In genomic region chr2:158570421-158571081, GRCm38 (mm10) we compare ENCODE assay signal across 9 mouse cellular contexts. TPM values are rescaled to one million over a fixed set of nuclear protein-coding genes. Genes with fewer than 3 reads are reported as not detected.
DNase-seq lines count a peak whose midpoint lies in the region; ATAC-seq and TF ChIP-seq lines count a peak whose summit lies in the region.
"Had no signal": no experiment of that assay in that cellular context is flagged by ENCODE, and none has a peak within 500 bp of the region (broad histone marks: within the 10 kb centered on the region; RNA-seq: fewer than 3 reads in every experiment).

No protein-coding gene starts in this region.

- TF ChIP-seq EP300 in liver, postnatal 0 days (IDR thresholded peaks at IDR 0.05; ENCODE audit: low read depth) = no peak

- 24% methylated on average over 13 of the region's 13 CpGs for WGBS in hindbrain, embryonic 14.5 days
- WGBS in liver, postnatal 0 days (ENCODE audit: insufficient replicate concordance) = 27% methylated on average over 13 of the region's 13 CpGs
- WGBS in neural tube, embryonic 15.5 days = 9% methylated on average over 13 of the region's 13 CpGs

- peaks cover 12% of the 10 kb centered on the region for H3K4me1 ChIP-seq in hindbrain, embryonic 14.5 days (replicated peaks; ENCODE audit: control insufficient read depth, insufficient read depth, low read length)
- H3K4me1 ChIP-seq in liver, postnatal 0 days (ENCODE audit: insufficient read depth) = no peaks in the 10 kb centered on the region
- peaks cover 29% of the 10 kb centered on the region for H3K4me1 ChIP-seq in neural tube, embryonic 15.5 days

- H3K9me3 ChIP-seq in hindbrain, embryonic 14.5 days (ENCODE audit: control insufficient read depth, low read length) = no peaks in the 10 kb centered on the region
- no peaks in the 10 kb centered on the region for H3K9me3 ChIP-seq in liver, postnatal 0 days (ENCODE audit: low read length)
- H3K9me3 ChIP-seq in neural tube, embryonic 15.5 days (replicated peaks) = no peaks in the 10 kb centered on the region

- H3K27ac ChIP-seq in hindbrain, embryonic 14.5 days = 0 out of 2 replicates have a peak overlapping the region, but pooled peaks have one; percentile 38
- H3K27ac ChIP-seq in liver, postnatal 0 days (ENCODE audit: low read depth) = no peak overlapping the region
- 0 out of 2 replicates have a peak overlapping the region, but pooled peaks have one; percentile 20 for H3K27ac ChIP-seq in neural tube, embryonic 15.5 days (replicated peaks)

- peaks cover 3% of the 10 kb centered on the region; the same call in 1 of the 2 replicates for H3K27me3 ChIP-seq in hindbrain, embryonic 14.5 days (ENCODE audit: control insufficient read depth, insufficient read depth, low read length)
- H3K27me3 ChIP-seq in liver, postnatal 0 days (ENCODE audit: insufficient read depth, low read length) = no peaks in the 10 kb centered on the region
- H3K27me3 ChIP-seq in neural tube, embryonic 15.5 days (replicated peaks) = peaks cover 11% of the 10 kb centered on the region

- ATAC-seq in hindbrain, embryonic 14.5 days (ENCODE audit: low FRiP score) = peak; percentile 31; the same call in 1 of the 2 replicates
- ATAC-seq in liver, postnatal 0 days = no peak
- peak; percentile 39; the same call in 1 of the 2 replicates for ATAC-seq in neural tube, embryonic 15.5 days (ENCODE audit: low FRiP score)

- no peak overlapping the region for H3K4me2 ChIP-seq in hindbrain, embryonic 14.5 days (replicated peaks)
- H3K4me2 ChIP-seq in liver, postnatal 0 days (ENCODE audit: low read depth, low read length) = no peak overlapping the region
- H3K4me2 ChIP-seq in neural tube, embryonic 15.5 days = peak overlapping the region; percentile 29

- peak; percentile 41 for DNase-seq in gastrocnemius, postnatal 10 days
- no peak for DNase-seq in gastrocnemius, postnatal 25 days
- peak; percentile 64 for DNase-seq in c-Kit-positive CD71-negative TER-119-negative erythroid progenitor cells, embryonic 14.5 days (ENCODE audit: low read depth)
- DNase-seq in hindbrain, embryonic 14.5 days (ENCODE audit: low spot score) = peak; percentile 69
- DNase-seq in liver, postnatal 0 days = peak; percentile 54
- DNase-seq in cerebellum, adult 9-10 months = no peak
- DNase-seq in frontal cortex, postnatal 36 days (ENCODE audit: low spot score in 2 of 2) = no peak

- no peak overlapping the region for H3K4me3 ChIP-seq in hindbrain, embryonic 14.5 days (replicated peaks; ENCODE audit: low read length)
- no peak overlapping the region for H3K4me3 ChIP-seq in liver, postnatal 0 days (ENCODE audit: low read depth, low read length)
- H3K4me3 ChIP-seq in neural tube, embryonic 15.5 days (replicated peaks) = no peak overlapping the region

- TF ChIP-seq CTCF in liver, postnatal 0 days (IDR thresholded peaks at IDR 0.05; ENCODE audit: low read depth) = no peak

- H3K36me3 ChIP-seq in hindbrain, embryonic 14.5 days (replicated peaks; ENCODE audit: control insufficient read depth, insufficient read depth) = no peaks in the 10 kb centered on the region
- H3K36me3 ChIP-seq in liver, postnatal 0 days (replicated peaks; ENCODE audit: insufficient read depth, low read length) = no peaks in the 10 kb centered on the region
- no peaks in the 10 kb centered on the region for H3K36me3 ChIP-seq in neural tube, embryonic 15.5 days

- H3K9ac ChIP-seq in hindbrain, embryonic 14.5 days = no peak overlapping the region
- H3K9ac ChIP-seq in liver, postnatal 0 days (replicated peaks) = no peak overlapping the region
- H3K9ac ChIP-seq in neural tube, embryonic 15.5 days (replicated peaks) = no peak overlapping the region

RNA-seq across cellular contexts. Expression of gene Slc32a1, which starts 40.0 kb away (rescaled TPM):
- under 1 TPM in 1 of 2 experiments, not detected in 1; 0.11 TPM for total RNA-seq in gastrocnemius, postnatal 10 days (2021)
- total RNA-seq in gastrocnemius, postnatal 25 days (2021) = not detected
- polyA plus RNA-seq in hindbrain, embryonic 14.5 days (2014; fragmentation: Nextera tagmentation; extraction: Ambion mirVana) = 8.7 and 11.5 TPM in 2 replicates
- polyA plus RNA-seq in liver, postnatal 0 days (2015; fragmentation: Nextera tagmentation; extraction: Ambion mirVana) = not detected in 2 replicates
- 9.7 and 11.1 TPM in 2 replicates for polyA plus RNA-seq in neural tube, embryonic 15.5 days (2015; fragmentation: Nextera tagmentation; extraction: Ambion mirVana)
- polyA plus RNA-seq: gonadal fat pad, adult 2 months had no signal

RNA-seq across cellular contexts. Expression of gene Actr5, which starts 54.1 kb away (rescaled TPM):
- total RNA-seq in gastrocnemius, postnatal 10 days (2021) = 1 to 10 TPM; 4.1 to 6.2 TPM
- 1 to 10 TPM; 2.5 to 3.2 TPM for total RNA-seq in gastrocnemius, postnatal 25 days (2021)
- 14.6 TPM in 2 replicates for polyA plus RNA-seq in hindbrain, embryonic 14.5 days (2014; fragmentation: Nextera tagmentation; extraction: Ambion mirVana)
- 2.8 and 3.1 TPM in 2 replicates for polyA plus RNA-seq in liver, postnatal 0 days (2015; fragmentation: Nextera tagmentation; extraction: Ambion mirVana)
- polyA plus RNA-seq in neural tube, embryonic 15.5 days (2015; fragmentation: Nextera tagmentation; extraction: Ambion mirVana) = 11.4 TPM in 2 replicates

RNA-seq across cellular contexts. Expression of gene Arhgap40, which starts 58.0 kb away (rescaled TPM):
- total RNA-seq in gastrocnemius, postnatal 10 days (2021) = not detected
- total RNA-seq in gastrocnemius, postnatal 25 days (2021) = not detected
- polyA plus RNA-seq in hindbrain, embryonic 14.5 days (2014; fragmentation: Nextera tagmentation; extraction: Ambion mirVana) = 1.5 TPM in 2 replicates
- not detected in 2 replicates for polyA plus RNA-seq in liver, postnatal 0 days (2015; fragmentation: Nextera tagmentation; extraction: Ambion mirVana)
- 0.75 and 1.2 TPM in 2 replicates for polyA plus RNA-seq in neural tube, embryonic 15.5 days (2015; fragmentation: Nextera tagmentation; extraction: Ambion mirVana)

Comparison
In these comparisons a context has a peak if more than half of its experiments do, and no peak if none do; other contexts are left out.
1. DNase-seq: peak in gastrocnemius, postnatal 10 days (single experiment), c-Kit-positive CD71-negative TER-119-negative erythroid progenitor cells, embryonic 14.5 days (single experiment), hindbrain, embryonic 14.5 days (single experiment) and liver, postnatal 0 days (single experiment); none in gastrocnemius, postnatal 25 days (single experiment), cerebellum, adult 9-10 months (single experiment) and frontal cortex, postnatal 36 days (0 of 2).